Mouse (Mus musculus) midbrain, embryonic 13.5 days (tissue): ENCODE data around the gene Htra2. TPM values are rescaled to one million over a fixed set of nuclear protein-coding genes. Genes with fewer than 3 reads are reported as not detected.

Experiments used
- ATAC-seq: fragments of 200-750 bp; cut with Nextera tagmentation; 2 replicates; pipeline ENCODE4 v1.8.0; 2017; ENCODE audit warnings: mild to moderate bottlenecking, moderate TSS enrichment, moderate library complexity
- H3K27ac ChIP-seq: fragments of 300-500 bp; sonication (generic); 2 replicates; pipeline ENCODE4 v1.5.1; 2015; ENCODE audit warnings: inconsistent platforms, mild to moderate bottlenecking, moderate library complexity
- H3K27me3 ChIP-seq: fragments of 300-500 bp; sonication (generic); 2 replicates; pipeline ENCODE4 v1.6.1; 2015; ENCODE audit warnings: mild to moderate bottlenecking, inconsistent platforms
- H3K36me3 ChIP-seq: fragments of 300-500 bp; sonication (generic); 2 replicates; pipeline ENCODE4 v1.6.1; 2015; ENCODE audit warnings: mild to moderate bottlenecking, inconsistent platforms
- H3K4me1 ChIP-seq: fragments of 300-500 bp; sonication (generic); replicated peaks from 2 replicates; pipeline ENCODE4 v1.6.1; 2015; ENCODE audit warnings: inconsistent platforms
- H3K4me2 ChIP-seq: fragments of 300-500 bp; sonication (generic); replicated peaks from 2 replicates; pipeline ENCODE4 v1.6.1; 2015; ENCODE audit warnings: moderate library complexity, mild to moderate bottlenecking, inconsistent platforms
- H3K4me3 ChIP-seq: fragments of 300-500 bp; sonication (generic); replicated peaks from 2 replicates; pipeline ENCODE4 v1.5.1; 2015; ENCODE audit warnings: mild to moderate bottlenecking, inconsistent platforms
- H3K9ac ChIP-seq: fragments of 300-500 bp; sonication (generic); replicated peaks from 2 replicates; pipeline ENCODE4 v1.6.1; 2015; ENCODE audit warnings: mild to moderate bottlenecking, inconsistent platforms
- H3K9me3 ChIP-seq: fragments of 300-500 bp; sonication (generic); 2 replicates; pipeline ENCODE4 v1.6.1; 2016; ENCODE audit warnings: mild to moderate bottlenecking, inconsistent platforms
- WGBS: fragments of 180-500 bp; shearing (Covaris S2); methylation state at CpG from one replicate; pipeline ENCODE4 v1.1.7; 2015; 5-methylcytosine and 5-hydroxymethylcytosine counted together
- polyA plus RNA-seq: library from polyadenylated mRNA; unstranded; fragments of >200 nt; fragmentation: Nextera tagmentation; extraction: Ambion mirVana; gene quantifications from 2 replicates; pipeline ENCODE4 v1.2.1, GENCODE M21; 2015

Gene Htra2
- polyA plus RNA-seq, 1 experiment from 2014 or later, result 65.3 TPM

GRCm38 (mm10) chr6:83027293-83027692 is 27.8 kb downstream of the Htra2 start:
- Histone ChIP-seq H3K4me3 (no peak overlapping the region), H3K36me3 (no peaks in the 10 kb centered on the region), H3K9me3 (no peaks in the 10 kb centered on the region), H3K27me3 (peaks cover 47% of the 10 kb centered on the region), H3K27ac (no peak overlapping the region), H3K4me1 (peaks cover 4% of the 10 kb centered on the region), H3K9ac (no peak overlapping the region), H3K4me2 (no peak overlapping the region)
- 69% methylated on average over 8 of the region's 8 CpGs for WGBS
- no peak for ATAC-seq

- Histone ChIP-seq H3K4me3 (no peak overlapping the region), H3K9ac (no peak overlapping the region), H3K4me2 (no peak overlapping the region), H3K9me3 (no peaks in the 10 kb centered on the region), H3K4me1 (no peaks in the 10 kb centered on the region), H3K36me3 (no peaks in the 10 kb centered on the region), H3K27ac (no peak overlapping the region), H3K27me3 (peaks cover 26% of the 10 kb centered on the region)
- no peak for ATAC-seq
- WGBS, result 91% methylated on average over 4 of the region's 4 CpGs
Observed at GRCm38 (mm10) chr6:83025221-83025620, 29.9 kb downstream of the Htra2 start.

DNA sequence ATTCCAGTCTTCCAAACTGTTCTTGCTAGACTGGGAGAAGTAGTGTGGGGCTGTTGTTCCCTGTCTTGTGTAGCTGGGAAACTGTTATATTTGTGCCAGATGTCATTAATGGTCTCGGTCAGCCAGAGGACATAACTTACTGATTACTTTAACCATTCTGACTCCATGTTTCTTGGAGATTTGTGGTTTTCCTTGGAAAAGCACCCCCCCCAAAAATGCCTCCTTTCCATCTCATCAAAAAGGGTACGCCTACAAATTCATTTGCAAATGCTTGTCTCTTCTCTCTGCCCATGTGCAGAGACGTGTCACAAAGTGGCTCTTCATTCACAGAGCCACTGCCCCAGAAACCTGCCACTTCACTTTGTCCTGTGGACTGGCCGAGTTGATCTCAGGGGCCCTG is 30.7 kb downstream of the Htra2 start:
- Histone ChIP-seq H3K9me3 (no peaks in the 10 kb centered on the region), H3K36me3 (no peaks in the 10 kb centered on the region), H3K4me3 (no peak overlapping the region), H3K4me2 (no peak overlapping the region), H3K27ac (no peak overlapping the region), H3K9ac (no peak overlapping the region), H3K27me3 (peaks cover 18% of the 10 kb centered on the region), H3K4me1 (no peaks in the 10 kb centered on the region)
- no peak for ATAC-seq
- WGBS, result 63% methylated on average over 4 of the region's 4 CpGs

DNA sequence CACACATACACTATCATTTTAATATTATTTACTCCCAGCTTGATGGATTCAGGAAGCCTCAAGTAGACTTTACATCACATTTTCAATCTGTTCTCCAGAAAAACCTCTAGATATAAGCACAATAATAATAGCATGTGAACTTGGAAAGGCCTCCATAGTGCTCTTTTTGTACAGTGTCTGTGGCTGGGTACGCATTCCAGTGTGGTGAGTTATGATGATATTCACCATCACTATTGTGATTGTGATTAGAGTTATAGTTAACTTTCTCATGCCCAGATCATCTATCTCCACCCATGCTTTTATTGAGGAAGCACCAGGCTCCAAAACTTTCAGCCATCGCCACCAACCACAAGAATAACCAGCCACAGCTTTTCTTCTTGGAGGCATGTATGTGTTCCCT is 31.3 kb downstream of the Htra2 start:
- no peaks in the 10 kb centered on the region for H3K36me3 ChIP-seq
- peaks cover 13% of the 10 kb centered on the region for H3K27me3 ChIP-seq
- no peaks in the 10 kb centered on the region for H3K4me1 ChIP-seq
- no peak for ATAC-seq
- no peak overlapping the region for H3K27ac ChIP-seq
- H3K4me2 ChIP-seq, result no peak overlapping the region
- no peaks in the 10 kb centered on the region for H3K9me3 ChIP-seq
- 93% methylated on average over 2 of the region's 2 CpGs for WGBS
- no peak overlapping the region for H3K4me3 ChIP-seq
- H3K9ac ChIP-seq, result no peak overlapping the region

GRCm38 (mm10) chr6:83023008-83023407 is 32.1 kb downstream of the Htra2 start:
- no peaks in the 10 kb centered on the region for H3K36me3 ChIP-seq
- H3K9me3 ChIP-seq, result no peaks in the 10 kb centered on the region
- H3K4me1 ChIP-seq, result no peaks in the 10 kb centered on the region
- H3K27ac ChIP-seq, result no peak overlapping the region
- WGBS, result 87% methylated on average over 9 of the region's 9 CpGs
- H3K4me2 ChIP-seq, result no peak overlapping the region
- no peak overlapping the region for H3K4me3 ChIP-seq
- no peak overlapping the region for H3K9ac ChIP-seq
- H3K27me3 ChIP-seq, result peaks cover 5% of the 10 kb centered on the region
- no peak for ATAC-seq

DNA sequence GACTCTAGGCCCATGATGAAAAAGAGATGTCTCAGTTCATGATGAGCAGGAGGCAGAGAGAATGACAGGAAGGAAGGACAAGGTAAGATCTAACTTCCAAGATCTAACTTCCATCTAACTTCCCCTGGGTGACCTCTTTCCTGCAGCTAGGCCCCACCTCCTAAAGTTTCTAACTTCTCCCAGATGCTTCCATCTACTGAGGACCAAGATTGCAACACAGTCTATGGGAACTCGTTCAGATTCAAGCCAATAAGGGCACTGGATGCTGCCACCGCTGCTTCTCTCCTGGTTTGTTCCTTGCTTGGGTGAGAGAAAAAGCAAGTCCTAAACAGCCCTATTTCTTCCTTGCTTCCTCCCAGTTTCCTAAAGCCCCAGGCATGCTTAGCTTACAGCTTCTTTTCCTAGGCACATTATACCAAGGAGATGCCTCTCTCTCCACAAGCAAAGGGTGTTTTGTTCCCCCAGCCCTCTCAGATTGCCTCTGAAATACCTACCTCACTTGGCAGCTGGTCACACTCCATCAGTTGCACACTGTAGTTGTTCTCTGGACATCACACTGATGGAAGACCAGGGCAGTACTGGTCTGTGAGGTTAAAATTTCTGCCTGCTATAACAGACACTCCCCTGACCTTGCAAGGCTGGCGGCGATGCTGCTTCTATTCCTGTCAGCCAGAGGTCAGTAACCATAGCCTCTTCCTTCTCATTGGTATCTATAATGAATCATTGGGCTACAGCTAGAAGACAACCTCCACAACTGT is 34.1 kb downstream of the Htra2 start:
- ATAC-seq, result no peak
- no peaks in the 10 kb centered on the region for H3K36me3 ChIP-seq
- H3K4me3 ChIP-seq, result no peak overlapping the region
- H3K27ac ChIP-seq, result no peak overlapping the region
- no peaks in the 10 kb centered on the region for H3K27me3 ChIP-seq
- H3K4me2 ChIP-seq, result no peak overlapping the region
- H3K9ac ChIP-seq, result no peak overlapping the region
- no peaks in the 10 kb centered on the region for H3K4me1 ChIP-seq
- WGBS, result 76% methylated on average over 4 of the region's 4 CpGs
- no peaks in the 10 kb centered on the region for H3K9me3 ChIP-seq

GRCm38 (mm10) chr6:83020121-83020520 is 35.0 kb downstream of the Htra2 start:
- Histone ChIP-seq H3K4me2 (no peak overlapping the region), H3K9ac (no peak overlapping the region), H3K9me3 (no peaks in the 10 kb centered on the region), H3K4me3 (no peak overlapping the region), H3K27ac (no peak overlapping the region), H3K36me3 (no peaks in the 10 kb centered on the region), H3K27me3 (no peaks in the 10 kb centered on the region), H3K4me1 (no peaks in the 10 kb centered on the region)
- no peak for ATAC-seq
- 88% methylated on average over 6 of the region's 6 CpGs for WGBS

DNA sequence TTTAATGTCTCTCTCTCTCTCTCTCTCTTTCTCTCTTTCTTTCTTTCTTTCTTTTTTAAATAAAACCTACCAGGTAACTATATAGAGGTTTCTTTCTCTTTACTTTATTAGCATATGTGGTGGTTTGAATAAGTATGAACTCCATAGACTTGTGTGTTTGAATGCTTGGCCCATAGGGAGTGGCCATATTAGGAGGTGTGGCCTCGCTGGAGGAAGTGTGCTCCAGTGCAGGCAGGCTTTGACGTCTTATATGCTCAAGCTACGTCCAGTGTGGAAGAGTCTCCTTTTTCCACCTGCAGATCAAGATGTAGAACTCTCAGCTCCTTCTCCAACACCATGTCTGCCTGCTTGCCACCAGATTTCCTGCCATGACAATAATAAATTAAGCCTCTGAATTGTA is 36.0 kb downstream of the Htra2 start:
- Histone ChIP-seq H3K27me3 (no peaks in the 10 kb centered on the region), H3K4me2 (no peak overlapping the region), H3K4me3 (no peak overlapping the region), H3K9ac (no peak overlapping the region), H3K27ac (no peak overlapping the region), H3K9me3 (no peaks in the 10 kb centered on the region), H3K36me3 (no peaks in the 10 kb centered on the region), H3K4me1 (no peaks in the 10 kb centered on the region)
- ATAC-seq, result no peak
- 70% methylated on average over 3 of the region's 3 CpGs for WGBS

DNA sequence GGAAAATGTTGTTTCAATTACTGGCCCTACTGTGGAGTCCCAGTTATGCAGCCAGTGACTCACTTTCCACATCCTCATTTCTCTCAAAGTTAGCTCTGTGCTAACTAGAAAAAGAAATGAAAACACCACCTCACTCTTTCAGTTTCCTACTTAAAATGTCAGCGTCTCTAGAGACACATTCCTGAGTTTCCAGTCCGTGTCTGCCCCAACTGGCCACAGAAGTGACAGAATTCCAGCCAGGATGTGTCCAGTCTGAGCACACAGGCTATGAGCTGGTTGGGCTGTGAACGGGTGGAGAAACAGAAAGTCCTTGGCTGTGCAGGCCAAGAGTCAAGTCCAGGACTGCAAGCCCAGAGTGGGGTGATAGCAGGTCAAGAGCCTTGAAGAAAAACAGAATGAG is 37.9 kb downstream of the Htra2 start:
- WGBS, result 78% methylated on average over 3 of the region's 3 CpGs
- no peaks in the 10 kb centered on the region for H3K36me3 ChIP-seq
- no peak overlapping the region for H3K9ac ChIP-seq

GRCm38 (mm10) chr6:83015749-83016148 is 39.3 kb downstream of the Htra2 start:
- no peaks in the 10 kb centered on the region for H3K9me3 ChIP-seq
- ATAC-seq, result no peak
- no peak overlapping the region for H3K9ac ChIP-seq
- H3K4me2 ChIP-seq, result no peak overlapping the region
- no peaks in the 10 kb centered on the region for H3K36me3 ChIP-seq
- 84% methylated on average over 2 of the region's 2 CpGs for WGBS
- H3K27ac ChIP-seq, result no peak overlapping the region
- no peaks in the 10 kb centered on the region for H3K4me1 ChIP-seq
- no peaks in the 10 kb centered on the region for H3K27me3 ChIP-seq
- no peak overlapping the region for H3K4me3 ChIP-seq

More for the DNA sequence above, 37.9 kb downstream of the Htra2 start:
- no peak for ATAC-seq
- H3K4me3 ChIP-seq, result no peak overlapping the region
- no peaks in the 10 kb centered on the region for H3K27me3 ChIP-seq
- no peaks in the 10 kb centered on the region for H3K9me3 ChIP-seq
- no peak overlapping the region for H3K27ac ChIP-seq
- H3K4me1 ChIP-seq, result no peaks in the 10 kb centered on the region
- no peak overlapping the region for H3K4me2 ChIP-seq

DNA sequence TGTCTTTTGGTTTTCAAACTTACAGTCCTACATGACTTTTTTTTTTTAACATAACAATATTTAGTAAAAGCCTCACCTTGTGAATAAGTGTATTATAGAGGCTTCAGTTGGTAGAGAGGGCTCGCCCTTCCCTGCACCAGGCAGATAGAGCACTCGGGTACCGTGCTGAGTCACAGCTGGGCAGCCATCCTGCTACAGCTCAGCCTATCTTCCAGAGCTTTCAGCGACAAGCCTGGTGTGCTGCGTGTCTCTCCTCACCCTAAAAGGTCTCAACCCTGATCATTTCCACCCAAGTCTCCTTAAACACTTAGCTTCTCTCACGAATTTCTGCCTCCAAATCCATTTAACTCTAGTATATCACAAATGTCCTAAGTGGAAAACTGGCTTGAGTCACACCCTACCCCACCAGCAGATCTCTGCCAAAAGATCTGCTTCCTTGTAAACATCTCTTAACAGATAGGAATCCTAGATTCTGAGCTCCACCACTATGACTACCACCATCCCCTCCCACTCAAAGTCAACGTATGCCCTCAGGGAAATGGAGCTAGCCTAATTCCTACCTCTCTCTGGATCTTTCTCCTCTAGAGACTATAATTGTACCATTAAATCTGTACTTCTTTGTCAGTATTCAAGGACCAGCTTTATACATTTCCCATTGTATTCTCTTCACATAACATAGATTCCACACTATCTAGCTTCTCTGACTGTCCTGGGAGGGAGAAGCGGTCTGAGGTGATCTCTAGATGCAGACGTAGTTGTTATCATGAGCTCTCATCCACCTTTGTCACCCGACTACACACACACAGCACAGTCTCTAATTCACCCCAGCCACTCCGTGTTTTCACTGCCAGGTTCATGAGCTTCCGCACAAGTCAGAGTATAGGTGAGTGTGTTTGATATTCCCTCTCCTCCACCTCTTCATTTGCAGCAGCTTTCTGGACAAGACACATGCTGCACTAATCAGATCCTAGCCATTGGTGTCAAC is 40.3 kb downstream of the Htra2 start:
- WGBS, result 74% methylated on average over 12 of the region's 12 CpGs
- Histone ChIP-seq H3K4me3 (no peak overlapping the region), H3K36me3 (no peaks in the 10 kb centered on the region), H3K4me1 (no peaks in the 10 kb centered on the region), H3K9ac (no peak overlapping the region), H3K4me2 (no peak overlapping the region), H3K9me3 (no peaks in the 10 kb centered on the region), H3K27ac (no peak overlapping the region), H3K27me3 (no peaks in the 10 kb centered on the region)
- no peak for ATAC-seq

DNA sequence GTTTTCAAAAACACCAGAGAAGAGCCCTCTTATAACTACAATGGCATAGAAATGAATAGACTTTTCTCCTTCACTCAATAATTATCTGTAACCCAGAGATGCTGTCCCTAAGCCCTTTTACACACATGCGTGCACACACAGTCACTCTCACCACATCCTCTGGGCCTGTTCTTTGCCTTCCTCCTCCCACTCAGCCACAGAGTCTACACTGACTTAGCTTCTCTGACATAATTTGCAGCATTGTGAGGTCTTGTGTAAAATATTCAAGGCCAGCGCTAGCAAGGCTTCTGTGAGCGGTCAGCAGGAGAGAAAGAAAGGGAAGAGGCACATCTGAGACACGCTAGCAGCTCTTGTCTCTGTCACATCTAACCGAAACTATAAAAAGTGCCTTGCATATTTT is 41.6 kb downstream of the Htra2 start:
- Histone ChIP-seq H3K4me3 (no peak overlapping the region), H3K4me2 (no peak overlapping the region), H3K9ac (no peak overlapping the region), H3K36me3 (no peaks in the 10 kb centered on the region), H3K27ac (no peak overlapping the region), H3K9me3 (no peaks in the 10 kb centered on the region), H3K27me3 (no peaks in the 10 kb centered on the region), H3K4me1 (no peaks in the 10 kb centered on the region)
- 70% methylated on average over 5 of the region's 5 CpGs for WGBS
- ATAC-seq, result no peak
